Mouse (Mus musculus): ENCODE data around the gene Rab35. TPM values are rescaled to one million over a fixed set of nuclear protein-coding genes. Genes with fewer than 3 reads are reported as not detected.

Gene Rab35
- polyA plus RNA-seq, 1 experiment = 52.0 TPM

DNA sequence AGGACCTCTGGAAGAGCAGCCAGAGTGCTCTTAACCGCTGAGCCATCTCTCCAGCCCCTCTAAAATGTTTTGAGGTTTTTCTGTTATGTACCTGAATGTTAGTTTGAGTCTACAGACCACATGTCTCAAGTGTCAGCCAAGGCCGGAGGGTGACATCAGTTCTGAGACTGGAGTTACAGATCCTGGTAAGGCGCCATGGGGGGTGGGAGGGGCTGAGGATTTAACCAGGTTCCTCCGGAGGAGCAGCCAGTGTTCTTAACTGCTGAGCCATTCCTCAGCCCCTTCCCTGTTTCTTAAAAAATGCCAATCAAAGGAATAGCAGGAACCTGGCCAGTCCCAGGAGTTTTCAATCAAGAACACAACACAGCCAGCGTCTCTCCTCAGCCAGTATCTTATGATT lies 1.4 kb upstream of the Rab35 start:
- H3K79me2 ChIP-seq (ENCODE audit: control insufficient read depth, insufficient read depth) = peaks cover 40% of the 10 kb centered on the region
- H3K79me3 ChIP-seq (ENCODE audit: low read depth) = peaks cover 35% of the 10 kb centered on the region
- peaks cover 1% of the 10 kb centered on the region for H3K36me3 ChIP-seq (ENCODE audit: control insufficient read depth, insufficient read depth)
- H3ac ChIP-seq (ENCODE audit: control insufficient read depth, insufficient read length, low read depth) = no peak overlapping the region
- no peak overlapping the region for H3K4me3 ChIP-seq (ENCODE audit: insufficient read depth, poor library complexity, severe bottlenecking)
- H3K27me3 ChIP-seq (ENCODE audit: control insufficient read depth, insufficient read depth, insufficient read length) = no peaks in the 10 kb centered on the region
- TF ChIP-seq MYOG (IDR thresholded peaks at IDR 0.05; ENCODE audit: control insufficient read depth, extremely low read depth, insufficient read length) = no peak
- no peak for TF ChIP-seq MYOD1 (IDR thresholded peaks at IDR 0.05; ENCODE audit: control insufficient read depth, insufficient read length, low read depth)
- TF ChIP-seq CEBPB (IDR thresholded peaks at IDR 0.05; ENCODE audit: low read depth) = no peak
- no peak for TF ChIP-seq USF1 (IDR thresholded peaks at IDR 0.05; ENCODE audit: low read depth)
- no peak for TF ChIP-seq MAX (IDR thresholded peaks at IDR 0.05)
- no peak for TF ChIP-seq CTCF (IDR thresholded peaks at IDR 0.05; ENCODE audit: control insufficient read depth, insufficient read depth, insufficient read length)

DNA sequence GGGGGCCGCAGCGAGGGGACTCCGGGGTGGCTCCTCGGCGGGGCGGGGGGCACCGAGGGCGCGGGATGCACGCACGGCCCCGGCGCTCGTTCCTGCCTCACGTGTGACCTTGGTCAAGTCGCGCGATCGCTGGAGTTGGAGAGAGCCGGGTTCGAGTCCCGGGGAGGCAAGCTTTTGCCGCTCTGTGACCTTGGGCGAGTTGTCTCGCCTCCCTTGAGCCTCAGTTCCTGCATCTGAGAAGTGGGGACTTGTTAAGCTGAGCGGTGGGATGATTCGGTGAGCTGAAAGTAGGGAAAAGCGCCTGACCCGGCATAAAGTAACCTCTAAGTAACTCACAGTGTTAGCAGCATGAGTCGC lies 628 bp downstream of the Rab35 start:
- Histone ChIP-seq H3K27me3 (ENCODE audit: control insufficient read depth, insufficient read depth, insufficient read length) (no peaks in the 10 kb centered on the region), H3K79me3 (ENCODE audit: low read depth) (peaks cover 49% of the 10 kb centered on the region), H3K36me3 (ENCODE audit: control insufficient read depth, insufficient read depth) (peaks cover 6% of the 10 kb centered on the region), H3K79me2 (ENCODE audit: control insufficient read depth, insufficient read depth) (peaks cover 61% of the 10 kb centered on the region), H3ac (ENCODE audit: control insufficient read depth, insufficient read length, low read depth) (peak overlapping the region; percentile 62), H3K4me3 (ENCODE audit: insufficient read depth, poor library complexity, severe bottlenecking) (peak overlapping the region; percentile 80)
- TF ChIP-seq USF1 (IDR thresholded peaks at IDR 0.05; ENCODE audit: low read depth) (no peak), FOSL1 (IDR thresholded peaks at IDR 0.05; ENCODE audit: insufficient read depth, low read length, poor library complexity, severe bottlenecking) (no peak), MYOD1 (IDR thresholded peaks at IDR 0.05; ENCODE audit: control insufficient read depth, insufficient read length, low read depth) (no peak), CEBPB (IDR thresholded peaks at IDR 0.05; ENCODE audit: low read depth) (no peak)

DNA sequence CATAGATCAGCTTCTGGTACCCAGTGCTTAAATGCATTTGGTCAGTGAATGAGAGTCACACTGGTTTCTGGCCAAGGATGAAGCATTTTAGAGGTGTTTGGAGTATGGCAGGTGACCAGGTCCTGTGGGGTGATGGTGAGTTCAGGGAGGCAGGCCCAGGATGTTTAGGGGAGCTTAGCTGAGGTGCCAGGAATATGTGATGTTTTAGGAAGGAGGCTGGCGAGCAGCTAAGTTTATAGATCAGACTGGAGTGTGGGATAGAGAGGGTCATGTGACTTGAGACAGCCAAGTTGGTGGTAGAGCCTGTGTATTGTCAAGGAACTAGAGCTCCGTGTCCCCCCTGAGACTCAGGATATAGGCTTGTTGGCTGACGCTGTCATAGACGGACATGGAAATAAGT lies 1.4 kb downstream of the Rab35 start:
- Histone ChIP-seq H3ac (ENCODE audit: control insufficient read depth, insufficient read length, low read depth) (peak overlapping the region; percentile 62), H3K79me2 (ENCODE audit: control insufficient read depth, insufficient read depth) (peaks cover 68% of the 10 kb centered on the region), H3K36me3 (ENCODE audit: control insufficient read depth, insufficient read depth) (peaks cover 8% of the 10 kb centered on the region), H3K4me3 (ENCODE audit: insufficient read depth, poor library complexity, severe bottlenecking) (peak overlapping the region; percentile 80), H3K79me3 (ENCODE audit: low read depth) (peaks cover 49% of the 10 kb centered on the region), H3K27me3 (ENCODE audit: control insufficient read depth, insufficient read depth, insufficient read length) (no peaks in the 10 kb centered on the region)
- TF ChIP-seq MYOD1 (IDR thresholded peaks at IDR 0.05; ENCODE audit: control insufficient read depth, insufficient read length, low read depth) (no peak), MYOG (IDR thresholded peaks at IDR 0.05; ENCODE audit: control insufficient read depth, extremely low read depth, insufficient read length) (no peak), MAX (IDR thresholded peaks at IDR 0.05) (no peak), USF1 (IDR thresholded peaks at IDR 0.05; ENCODE audit: low read depth) (peak; percentile 64), CEBPB (IDR thresholded peaks at IDR 0.05; ENCODE audit: low read depth) (no peak)

DNA sequence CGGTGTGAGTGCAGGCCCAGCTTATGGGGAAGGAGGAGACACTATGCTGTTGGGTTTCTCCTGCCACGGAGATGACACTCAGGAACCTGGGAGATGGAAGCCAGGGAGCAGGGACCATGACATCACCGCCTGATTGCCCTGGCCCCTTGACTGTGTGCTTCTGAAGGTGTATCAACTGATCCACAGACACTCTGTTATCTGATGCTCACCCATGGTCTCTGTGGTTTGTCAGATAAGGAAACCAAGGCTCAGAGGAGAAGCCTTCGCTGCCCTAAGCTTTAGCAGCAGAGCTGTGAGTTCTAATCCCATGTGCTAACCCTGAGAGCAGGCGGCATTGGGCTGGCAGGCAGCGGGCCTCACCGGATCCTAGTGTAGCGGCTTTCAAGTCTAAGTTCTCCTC lies 2.3 kb downstream of the Rab35 start:
- peaks cover 53% of the 10 kb centered on the region for H3K79me3 ChIP-seq (ENCODE audit: low read depth)
- H3ac ChIP-seq (ENCODE audit: control insufficient read depth, insufficient read length, low read depth) = no peak overlapping the region
- peaks cover 77% of the 10 kb centered on the region for H3K79me2 ChIP-seq (ENCODE audit: control insufficient read depth, insufficient read depth)
- no peak overlapping the region for H3K4me3 ChIP-seq (ENCODE audit: insufficient read depth, poor library complexity, severe bottlenecking)
- no peaks in the 10 kb centered on the region for H3K27me3 ChIP-seq (ENCODE audit: control insufficient read depth, insufficient read depth, insufficient read length)
- TF ChIP-seq USF1 (IDR thresholded peaks at IDR 0.05; ENCODE audit: low read depth) (no peak), MYOG (IDR thresholded peaks at IDR 0.05; ENCODE audit: control insufficient read depth, extremely low read depth, insufficient read length) (no peak), MYOD1 (IDR thresholded peaks at IDR 0.05; ENCODE audit: control insufficient read depth, insufficient read length, low read depth) (no peak), CEBPB (IDR thresholded peaks at IDR 0.05; ENCODE audit: low read depth) (no peak), FOSL1 (IDR thresholded peaks at IDR 0.05; ENCODE audit: insufficient read depth, low read length, poor library complexity, severe bottlenecking) (no peak), CTCF (IDR thresholded peaks at IDR 0.05; ENCODE audit: control insufficient read depth, insufficient read depth, insufficient read length) (no peak), MAX (IDR thresholded peaks at IDR 0.05) (no peak)
- H3K36me3 ChIP-seq (ENCODE audit: control insufficient read depth, insufficient read depth) = peaks cover 17% of the 10 kb centered on the region

DNA sequence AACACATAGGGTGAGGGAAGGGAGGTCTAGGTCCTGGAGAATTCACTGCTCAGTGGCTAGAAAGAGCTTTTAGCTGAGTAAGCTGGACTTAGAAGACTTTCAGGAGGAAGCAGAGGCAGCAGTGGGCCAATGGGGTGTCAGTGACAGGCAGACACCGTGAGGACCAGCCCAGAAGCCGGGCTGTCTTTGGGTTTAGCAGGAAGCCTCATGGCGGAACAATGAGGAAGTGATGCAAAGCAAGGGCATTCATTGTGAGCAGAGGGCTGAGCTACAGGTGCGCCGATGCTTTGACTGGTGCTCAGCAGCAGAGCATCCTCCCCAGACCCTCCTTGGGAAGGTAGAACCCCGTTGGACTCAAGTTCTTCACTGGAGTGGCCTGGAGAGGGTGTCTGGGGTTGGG lies 3.8 kb downstream of the Rab35 start:
- Histone ChIP-seq H3K36me3 (ENCODE audit: control insufficient read depth, insufficient read depth) (peaks cover 30% of the 10 kb centered on the region), H3K79me3 (ENCODE audit: low read depth) (peaks cover 53% of the 10 kb centered on the region), H3ac (ENCODE audit: control insufficient read depth, insufficient read length, low read depth) (no peak overlapping the region), H3K79me2 (ENCODE audit: control insufficient read depth, insufficient read depth) (peaks cover 83% of the 10 kb centered on the region), H3K4me3 (ENCODE audit: insufficient read depth, poor library complexity, severe bottlenecking) (no peak overlapping the region), H3K27me3 (ENCODE audit: control insufficient read depth, insufficient read depth, insufficient read length) (no peaks in the 10 kb centered on the region)
- TF ChIP-seq MYOG (IDR thresholded peaks at IDR 0.05; ENCODE audit: control insufficient read depth, extremely low read depth, insufficient read length) (no peak), MAX (IDR thresholded peaks at IDR 0.05) (no peak), CEBPB (IDR thresholded peaks at IDR 0.05; ENCODE audit: low read depth) (no peak), MYOD1 (IDR thresholded peaks at IDR 0.05; ENCODE audit: control insufficient read depth, insufficient read length, low read depth) (no peak), USF1 (IDR thresholded peaks at IDR 0.05; ENCODE audit: low read depth) (no peak), CTCF (IDR thresholded peaks at IDR 0.05; ENCODE audit: control insufficient read depth, insufficient read depth, insufficient read length) (no peak), FOSL1 (IDR thresholded peaks at IDR 0.05; ENCODE audit: insufficient read depth, low read length, poor library complexity, severe bottlenecking) (no peak)

DNA sequence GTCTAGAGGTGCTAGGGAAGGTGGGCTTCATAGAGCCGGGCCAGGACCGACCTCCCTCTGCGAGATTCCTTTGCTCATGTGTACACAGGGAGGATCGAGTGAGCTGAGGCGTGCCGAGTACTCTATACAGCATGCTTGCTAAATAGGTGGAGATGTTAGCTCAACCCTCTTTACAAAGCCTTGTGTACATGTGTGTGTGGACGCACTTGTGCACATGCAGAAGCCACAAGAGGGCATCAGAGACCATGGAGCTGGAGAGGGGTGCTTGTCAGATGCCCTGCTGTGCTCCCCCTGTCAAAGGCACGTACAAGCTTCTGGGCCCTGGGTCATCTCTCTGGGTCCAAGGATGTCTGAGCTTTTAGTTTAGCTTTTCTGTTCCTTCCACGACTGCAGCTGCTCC lies 12.5 kb downstream of the Rab35 start:
- peaks cover 52% of the 10 kb centered on the region for H3K36me3 ChIP-seq (ENCODE audit: control insufficient read depth, insufficient read depth)
- no peak for TF ChIP-seq MAX (IDR thresholded peaks at IDR 0.05)
- no peaks in the 10 kb centered on the region for H3K27me3 ChIP-seq (ENCODE audit: control insufficient read depth, insufficient read depth, insufficient read length)
- no peaks in the 10 kb centered on the region for H3K79me3 ChIP-seq (ENCODE audit: low read depth)
- no peak overlapping the region for H3ac ChIP-seq (ENCODE audit: control insufficient read depth, insufficient read length, low read depth)
- peaks cover 14% of the 10 kb centered on the region for H3K79me2 ChIP-seq (ENCODE audit: control insufficient read depth, insufficient read depth)
- H3K4me3 ChIP-seq (ENCODE audit: insufficient read depth, poor library complexity, severe bottlenecking) = no peak overlapping the region
